Mouse (Mus musculus): ENCODE measurements around the gene Zfp692. TPM values are rescaled to one million over a fixed set of nuclear protein-coding genes. Genes with fewer than 3 reads are reported as not detected.

Gene Zfp692
- polyA plus RNA-seq (2021; fragmentation: Nextera tagmentation), result 4.4 and 6.1 TPM in 2 replicates
- long read RNA-seq, experiment 1, partial matches to known transcripts, result 2 of 6 reads
- long read RNA-seq, experiment 1, other reads (novel, unspliced or antisense), result 1 of 6 reads
- long read RNA-seq, experiment 2, transcript Zfp692-201 (12 exons, 1,860 nt), result major isoform, 19 of 66 reads
- long read RNA-seq, experiment 2, transcript Zfp692-202 (12 exons, 1,887 nt), result minor isoform, 9 of 66 reads
- long read RNA-seq, experiment 2, partial matches to known transcripts, result 12 of 66 reads
- long read RNA-seq, experiment 2, other reads (novel, unspliced or antisense), result 26 of 66 reads

DNA sequence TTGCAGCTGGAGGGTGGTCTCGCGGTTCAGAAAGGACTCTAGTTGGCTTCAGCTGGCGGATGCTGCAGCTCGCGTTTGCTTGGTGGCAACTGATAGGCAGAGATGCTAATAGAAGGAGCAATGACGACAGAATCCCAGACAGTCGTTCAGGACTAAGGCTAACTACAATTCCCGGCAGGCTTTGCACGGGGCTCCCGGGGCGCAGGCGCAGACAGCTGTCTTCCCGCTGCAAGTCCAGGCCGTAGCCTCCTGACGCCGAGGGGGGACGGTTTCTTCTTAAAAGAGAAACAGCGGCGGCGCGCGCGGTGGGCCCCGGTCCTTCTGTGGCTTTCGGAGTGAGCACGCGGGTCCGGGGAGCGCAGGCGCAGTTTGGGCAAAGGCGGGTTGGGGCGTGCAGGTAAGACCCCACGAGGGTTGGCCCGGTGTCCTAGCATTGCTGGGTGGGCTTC, at the start of gene Zfp692:
Gene Zfp692, plus strand, starts transcription at position 210 of the 449 bp plus-strand sequence.

GRCm38 (mm10) chr11:58274572-58274971, 32.3 kb upstream of the Zfp692 start, which contains the start of gene 4930438A08Rik:
Gene 4930438A08Rik (plus strand): TSS chr11:58274799.

DNA sequence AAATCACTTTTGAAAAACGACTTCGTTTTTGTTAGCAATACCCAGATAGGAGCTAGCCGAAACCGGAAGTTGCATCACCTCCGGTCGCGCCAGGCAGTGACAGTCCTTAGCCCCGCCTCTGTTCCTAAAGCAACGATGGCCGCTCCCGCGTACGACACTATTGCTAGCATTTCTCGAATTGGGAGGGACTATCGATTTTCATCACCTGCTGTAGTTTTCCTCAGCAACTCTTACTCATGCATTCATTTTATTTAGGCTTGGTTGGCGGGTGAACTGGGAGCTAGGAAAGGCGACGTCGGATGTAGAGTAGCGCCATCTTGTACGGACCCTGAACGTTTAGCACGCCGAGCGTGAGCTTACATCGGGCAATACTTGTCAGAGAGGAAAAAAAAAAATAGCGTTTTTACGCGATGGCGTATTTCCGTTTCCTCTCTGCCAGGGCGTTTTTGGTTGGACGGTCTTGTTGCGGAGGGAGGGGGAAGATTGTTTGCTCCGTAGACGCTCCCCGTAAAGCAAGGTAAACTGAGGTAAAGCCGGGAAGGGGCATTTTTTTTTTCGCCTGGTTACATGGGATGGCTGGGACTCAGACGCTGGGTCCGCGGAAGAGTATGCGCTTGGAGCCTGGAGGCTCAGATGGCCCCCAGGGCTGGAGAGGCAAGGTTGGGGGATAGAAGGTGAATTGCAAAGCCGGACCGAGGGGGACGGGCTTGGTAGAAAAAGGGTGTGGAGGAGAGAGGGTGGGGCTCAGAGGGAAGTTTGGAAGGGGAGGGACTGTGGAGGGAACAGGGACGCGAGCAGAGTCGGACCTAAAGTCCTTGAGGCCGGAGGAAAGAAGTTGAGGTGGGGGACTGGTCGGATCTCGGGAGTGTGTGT, 23.6 kb downstream of the Zfp692 start, which contains the start of the genes Zfp672 and Sh3bp5l:
Gene Zfp672, minus strand, starts transcription at position 64 of the 873 bp plus-strand sequence.
Gene Sh3bp5l, plus strand, starts transcription at position 449 of the 873 bp plus-strand sequence.

Other genes with a start within 250 kb of the Zfp692 start
- gene Gm12248, start 213.9 kb upstream of the Zfp692 start, polyA plus RNA-seq (2021; fragmentation: Nextera tagmentation), result not detected in 2 replicates
- 59.2 and 66.7 TPM in 2 replicates for gene Cnot8, start 202.9 kb upstream of the Zfp692 start, polyA plus RNA-seq (2021; fragmentation: Nextera tagmentation)
- 3.5 and 3.7 TPM in 2 replicates for gene Gemin5, start 138.5 kb upstream of the Zfp692 start, polyA plus RNA-seq (2021; fragmentation: Nextera tagmentation)
- gene Mrpl22, start 135.4 kb upstream of the Zfp692 start, polyA plus RNA-seq (2021; fragmentation: Nextera tagmentation), result 97.5 and 107 TPM in 2 replicates
- 4.5 and 6.0 TPM in 2 replicates for gene Igtp, start 107.5 kb upstream of the Zfp692 start, polyA plus RNA-seq (2021; fragmentation: Nextera tagmentation)
- 1.7 and 1.8 TPM in 2 replicates for gene Irgm2, start 107.5 kb upstream of the Zfp692 start, polyA plus RNA-seq (2021; fragmentation: Nextera tagmentation)
- gene 4930438A08Rik, start 32.3 kb upstream of the Zfp692 start, polyA plus RNA-seq (2021; fragmentation: Nextera tagmentation), result not detected in 2 replicates
- gene Zfp672, start 23.3 kb downstream of the Zfp692 start, polyA plus RNA-seq (2021; fragmentation: Nextera tagmentation), result 30.0 and 30.5 TPM in 2 replicates
- gene Sh3bp5l, start 23.7 kb downstream of the Zfp692 start, polyA plus RNA-seq (2021; fragmentation: Nextera tagmentation), result 15.5 and 17.7 TPM in 2 replicates
- gene Lypd8, start 72.0 kb downstream of the Zfp692 start, polyA plus RNA-seq (2021; fragmentation: Nextera tagmentation), result 0.18 TPM in 1 of 2 replicates, not detected in the other
- not detected in 2 replicates for gene 1810065E05Rik, start 114.0 kb downstream of the Zfp692 start, polyA plus RNA-seq (2021; fragmentation: Nextera tagmentation)
- not detected in 2 replicates for gene Gm12253, start 125.5 kb downstream of the Zfp692 start, polyA plus RNA-seq (2021; fragmentation: Nextera tagmentation)
- gene Lypd9, start 145.9 kb downstream of the Zfp692 start, polyA plus RNA-seq (2021; fragmentation: Nextera tagmentation), result not detected in 2 replicates
- gene Olfr30, start 155.2 kb downstream of the Zfp692 start, polyA plus RNA-seq (2021; fragmentation: Nextera tagmentation), result not detected in 2 replicates
- gene Olfr332, start 185.5 kb downstream of the Zfp692 start, polyA plus RNA-seq (2021; fragmentation: Nextera tagmentation), result not detected in 2 replicates
- not detected in 2 replicates for gene Olfr331, start 195.5 kb downstream of the Zfp692 start, polyA plus RNA-seq (2021; fragmentation: Nextera tagmentation)
- gene Olfr330, start 227.8 kb downstream of the Zfp692 start, polyA plus RNA-seq (2021; fragmentation: Nextera tagmentation), result not detected in 2 replicates
- gene Olfr329-ps, start 239.4 kb downstream of the Zfp692 start, polyA plus RNA-seq (2021; fragmentation: Nextera tagmentation), result not detected in 2 replicates
- not detected in 2 replicates for gene Olfr328, start 248.6 kb downstream of the Zfp692 start, polyA plus RNA-seq (2021; fragmentation: Nextera tagmentation)